Mouse (Mus musculus): Measurements from ENCODE around the gene Fam155a. TPM values are rescaled to one million over a fixed set of nuclear protein-coding genes. Genes with fewer than 3 reads are reported as not detected.

Gene Fam155a
- polyA plus RNA-seq, 2 experiments = 0.04 to 0.10 TPM

GRCm38 (mm10) chr8:9188616-9189015 is 582.3 kb downstream of the Fam155a start:
- Histone ChIP-seq H3K27ac (no peak overlapping the region), H3K9me3 (ENCODE audit: control insufficient read depth, low read length) (no peaks in the 10 kb centered on the region), H3K4me1 (replicated peaks; ENCODE audit: control insufficient read depth in 2 of 2, insufficient read depth in 2 of 2, low read length in 1 of 2) (no peaks in the 10 kb centered on the region), H3K36me3 (replicated peaks; ENCODE audit: control insufficient read depth, insufficient read depth, low read depth) (no peaks in the 10 kb centered on the region), H3K4me3 (ENCODE audit: insufficient read depth in 1 of 2, low read depth in 2 of 2, low read length in 2 of 2) (no peak overlapping the region), H3K9ac (replicated peaks) (no peak overlapping the region), H3K27me3 (ENCODE audit: control insufficient read depth, insufficient read depth, low read length) (no peaks in the 10 kb centered on the region), H3K4me2 (ENCODE audit: low read depth) (no peak overlapping the region)
- no peak for DNase-seq (ENCODE audit: low read depth in 3 of 3, low spot score in 3 of 3)
- WGBS (ENCODE audit: insufficient replicate concordance) = 28% methylated on average over 4 of the region's 4 CpGs
- no peak for ATAC-seq (ENCODE audit: insufficient read depth)
- TF ChIP-seq CTCF (IDR thresholded peaks at IDR 0.05; ENCODE audit: low read depth) (no peak), EP300 (IDR thresholded peaks at IDR 0.05; ENCODE audit: low read depth) (no peak)

DNA sequence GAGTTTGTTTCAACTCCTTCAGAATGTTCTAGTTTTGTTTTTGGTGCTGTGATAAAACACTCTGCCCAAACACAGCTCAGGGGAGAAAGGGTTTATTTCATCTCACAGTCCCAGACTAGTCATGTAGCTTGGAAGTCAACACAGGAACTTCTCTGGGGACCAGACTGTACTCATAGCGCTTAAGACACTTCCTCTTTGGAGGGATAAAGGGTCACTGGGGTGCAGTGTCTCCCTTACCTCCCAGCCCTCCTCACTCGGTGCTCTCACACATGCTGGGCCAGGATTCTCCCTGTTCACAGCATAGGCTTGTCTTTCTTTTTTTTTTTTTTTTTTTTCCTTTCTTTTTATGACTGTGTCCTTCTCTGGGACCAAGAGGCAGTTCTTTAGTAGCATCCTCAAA is 585.8 kb downstream of the Fam155a start:
- ATAC-seq (ENCODE audit: insufficient read depth) (no peak), DNase-seq (ENCODE audit: low read depth in 3 of 3, low spot score in 3 of 3) (no peak)
- H3K4me1 ChIP-seq (replicated peaks; ENCODE audit: control insufficient read depth in 2 of 2, insufficient read depth in 2 of 2, low read length in 1 of 2) = no peaks in the 10 kb centered on the region
- H3K27ac ChIP-seq = no peak overlapping the region
- no peak overlapping the region for H3K4me2 ChIP-seq (ENCODE audit: low read depth)
- H3K36me3 ChIP-seq (replicated peaks; ENCODE audit: control insufficient read depth, insufficient read depth, low read depth) = no peaks in the 10 kb centered on the region
- no peaks in the 10 kb centered on the region for H3K9me3 ChIP-seq (ENCODE audit: control insufficient read depth, low read length)
- no peak overlapping the region for H3K9ac ChIP-seq (replicated peaks)
- H3K4me3 ChIP-seq (ENCODE audit: insufficient read depth in 1 of 2, low read depth in 2 of 2, low read length in 2 of 2) = no peak overlapping the region
- TF ChIP-seq CTCF (IDR thresholded peaks at IDR 0.05; ENCODE audit: low read depth) = no peak
- TF ChIP-seq EP300 (IDR thresholded peaks at IDR 0.05; ENCODE audit: low read depth) = no peak
- WGBS (ENCODE audit: insufficient replicate concordance) = 18% methylated on average over 2 of the region's 2 CpGs
- H3K27me3 ChIP-seq (ENCODE audit: control insufficient read depth, insufficient read depth, low read length) = no peaks in the 10 kb centered on the region

- ATAC-seq (ENCODE audit: insufficient read depth) (no peak), DNase-seq (ENCODE audit: low read depth in 3 of 3, low spot score in 3 of 3) (no peak)
- no peaks in the 10 kb centered on the region for H3K9me3 ChIP-seq (ENCODE audit: control insufficient read depth, low read length)
- no peaks in the 10 kb centered on the region for H3K27me3 ChIP-seq (ENCODE audit: control insufficient read depth, insufficient read depth, low read length)
- no peak overlapping the region for H3K9ac ChIP-seq (replicated peaks)
- 72% methylated on average over 7 of the region's 7 CpGs for whole genome bisulfite sequencing (ENCODE audit: insufficient replicate concordance)
- TF ChIP-seq CTCF (IDR thresholded peaks at IDR 0.05; ENCODE audit: low read depth) (no peak), EP300 (IDR thresholded peaks at IDR 0.05; ENCODE audit: low read depth) (no peak)
- H3K4me3 ChIP-seq (ENCODE audit: insufficient read depth in 1 of 2, low read depth in 2 of 2, low read length in 2 of 2) = no peak overlapping the region
- H3K4me2 ChIP-seq (ENCODE audit: low read depth) = no peak overlapping the region
- H3K4me1 ChIP-seq (replicated peaks; ENCODE audit: control insufficient read depth in 2 of 2, insufficient read depth in 2 of 2, low read length in 1 of 2) = no peaks in the 10 kb centered on the region
- H3K27ac ChIP-seq = no peak overlapping the region
- H3K36me3 ChIP-seq (replicated peaks; ENCODE audit: control insufficient read depth, insufficient read depth, low read depth) = no peaks in the 10 kb centered on the region
Measured at GRCm38 (mm10) chr8:9182461-9182860, 588.5 kb downstream of the Fam155a start.

- no peak overlapping the region for H3K27ac ChIP-seq
- H3K36me3 ChIP-seq (replicated peaks; ENCODE audit: control insufficient read depth, insufficient read depth, low read depth) = no peaks in the 10 kb centered on the region
- H3K4me1 ChIP-seq (replicated peaks; ENCODE audit: control insufficient read depth in 2 of 2, insufficient read depth in 2 of 2, low read length in 1 of 2) = no peaks in the 10 kb centered on the region
- no peaks in the 10 kb centered on the region for H3K27me3 ChIP-seq (ENCODE audit: control insufficient read depth, insufficient read depth, low read length)
- no peak overlapping the region for H3K4me3 ChIP-seq (ENCODE audit: insufficient read depth in 1 of 2, low read depth in 2 of 2, low read length in 2 of 2)
- no peak overlapping the region for H3K9ac ChIP-seq (replicated peaks)
- TF ChIP-seq EP300 (IDR thresholded peaks at IDR 0.05; ENCODE audit: low read depth) = no peak
- no peak for TF ChIP-seq CTCF (IDR thresholded peaks at IDR 0.05; ENCODE audit: low read depth)
- H3K4me2 ChIP-seq (ENCODE audit: low read depth) = no peak overlapping the region
- no peak for DNase-seq (ENCODE audit: low read depth in 3 of 3, low spot score in 3 of 3)
- 58% methylated on average over 17 of the region's 17 CpGs for WGBS (ENCODE audit: insufficient replicate concordance)
- H3K9me3 ChIP-seq (ENCODE audit: control insufficient read depth, low read length) = no peaks in the 10 kb centered on the region
- ATAC-seq (ENCODE audit: insufficient read depth) = no peak
Measured at GRCm38 (mm10) chr8:9180686-9181315, 590.2 kb downstream of the Fam155a start.

- Histone ChIP-seq H3K9ac (replicated peaks) (no peak overlapping the region), H3K4me2 (ENCODE audit: low read depth) (no peak overlapping the region), H3K36me3 (replicated peaks; ENCODE audit: control insufficient read depth, insufficient read depth, low read depth) (no peaks in the 10 kb centered on the region), H3K4me1 (replicated peaks; ENCODE audit: control insufficient read depth in 2 of 2, insufficient read depth in 2 of 2, low read length in 1 of 2) (no peaks in the 10 kb centered on the region), H3K4me3 (ENCODE audit: insufficient read depth in 1 of 2, low read depth in 2 of 2, low read length in 2 of 2) (no peak overlapping the region), H3K27ac (no peak overlapping the region), H3K9me3 (ENCODE audit: control insufficient read depth, low read length) (no peaks in the 10 kb centered on the region), H3K27me3 (ENCODE audit: control insufficient read depth, insufficient read depth, low read length) (no peaks in the 10 kb centered on the region)
- WGBS (ENCODE audit: insufficient replicate concordance) = 62% methylated on average over 7 of the region's 7 CpGs
- TF ChIP-seq CTCF (IDR thresholded peaks at IDR 0.05; ENCODE audit: low read depth) (no peak), EP300 (IDR thresholded peaks at IDR 0.05; ENCODE audit: low read depth) (no peak)
- no peak for DNase-seq (ENCODE audit: low read depth in 3 of 3, low spot score in 3 of 3)
- no peak for ATAC-seq (ENCODE audit: insufficient read depth)
Measured at GRCm38 (mm10) chr8:9176974-9177373, 594.0 kb downstream of the Fam155a start.
